In the genomic region with DNA sequence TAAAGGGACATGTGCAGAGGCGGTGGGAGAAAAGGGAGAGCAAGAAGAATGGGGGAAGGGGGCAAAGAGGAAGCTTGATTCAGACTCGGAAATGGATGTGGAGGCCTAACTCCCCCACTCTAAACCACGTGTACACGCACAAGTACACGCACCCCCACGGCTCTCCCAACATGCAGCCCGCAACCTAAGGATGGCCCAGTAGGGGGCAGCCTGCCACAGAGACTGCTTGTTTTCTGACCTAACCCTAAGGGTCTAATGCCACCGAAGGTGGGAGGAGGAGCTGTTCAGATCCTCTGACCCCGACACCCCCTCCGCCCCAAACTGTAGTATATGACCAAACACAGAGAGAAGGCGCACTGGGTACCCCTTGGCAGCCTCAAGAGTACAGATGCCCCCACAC, we compare ENCODE assay signal across 8 mouse cellular contexts. TPM values are rescaled to one million over a fixed set of nuclear protein-coding genes. Genes with fewer than 3 reads are reported as not detected.
DNase-seq lines count a peak whose midpoint lies in the region; ATAC-seq lines count a peak whose summit lies in the region.

No protein-coding gene starts in this region.

- no peaks in the 10 kb centered on the region for H3K9me3 ChIP-seq in intestine, embryonic 15.5 days
- H3K9me3 ChIP-seq in megakaryocyte, embryonic 14.5 days = no peaks in the 10 kb centered on the region

- no peaks in the 10 kb centered on the region; the same call in 1 of the 2 replicates for H3K27me3 ChIP-seq in intestine, embryonic 15.5 days (replicated peaks)
- peaks cover 57% of the 10 kb centered on the region for H3K27me3 ChIP-seq in megakaryocyte, embryonic 14.5 days (replicated peaks)

- peak overlapping the region; percentile 53 for H3K9ac ChIP-seq in intestine, embryonic 15.5 days

- H3K4me1 ChIP-seq in intestine, embryonic 15.5 days (replicated peaks) = peaks cover 15% of the 10 kb centered on the region; the same call in 1 of the 2 replicates
- H3K4me1 ChIP-seq in megakaryocyte, embryonic 14.5 days = peaks cover 47% of the 10 kb centered on the region

- H3K4me2 ChIP-seq in intestine, embryonic 15.5 days (replicated peaks) = peak overlapping the region; percentile 96

- 4% methylated on average over 11 of the region's 11 CpGs for WGBS in intestine, embryonic 15.5 days

- no peak overlapping the region for H3K27ac ChIP-seq in intestine, embryonic 15.5 days

- DNase-seq in CD4-positive, CD25-positive, alpha-beta regulatory T cell, adult 2 months (ENCODE audit: low read depth, low spot score) = peak; percentile 62
- peak; percentile 44 for DNase-seq in c-Kit-positive CD71-positive TER-119-negative erythroid progenitor cells, embryonic 14.5 days (ENCODE audit: low read depth)
- DNase-seq in frontal cortex, adult 2 months (ENCODE audit: extremely low spot score in 1 of 2, low spot score in 1 of 2) = peak; percentile 86 to 93
- peak; percentile 80 to 89 for DNase-seq in left cerebral cortex, postnatal 10 days (ENCODE audit: extremely low spot score in 1 of 2, low spot score in 2 of 2)
- peak; percentile 78 for DNase-seq in right cerebral cortex, postnatal 4 days

- intact Hi-C loops in left cerebral cortex, postnatal 10 days (cut with DNase I) = no loop called here

- H3K4me3 ChIP-seq in intestine, embryonic 15.5 days (replicated peaks) = peak overlapping the region; percentile 43
- H3K4me3 ChIP-seq in megakaryocyte, embryonic 14.5 days (replicated peaks) = peak overlapping the region; percentile 90

- ATAC-seq in CD4-positive, CD25-positive, alpha-beta regulatory T cell, adult 4 months = no peak
- ATAC-seq in intestine, embryonic 15.5 days = peak; percentile 58

- H3K36me3 ChIP-seq in intestine, embryonic 15.5 days = no peaks in the 10 kb centered on the region
- no peaks in the 10 kb centered on the region for H3K36me3 ChIP-seq in megakaryocyte, embryonic 14.5 days (replicated peaks; ENCODE audit: low read length)

RNA-seq across cellular contexts. Expression of gene Chrm1, which starts 1.3 kb away (rescaled TPM):
- polyA plus RNA-seq in CD4-positive, CD25-positive, alpha-beta regulatory T cell, adult 4 months (2017; shearing (Covaris generic)) = not detected
- 78.1 and 81.1 TPM in 2 replicates for polyA plus RNA-seq in frontal cortex, adult 2 months (2012; rRNA removed)
- polyA plus RNA-seq in intestine, embryonic 15.5 days (2015; fragmentation: Nextera tagmentation; extraction: Ambion mirVana) = 0.64 and 1.1 TPM in 2 replicates
- 100 to 1,000 TPM; 119 to 128 TPM for total RNA-seq in left cerebral cortex, postnatal 10 days (2021)
- polyA plus RNA-seq in megakaryocyte, embryonic 14.5 days (2012; ENCODE audit: insufficient read depth, low replicate concordance) = 0.02 TPM in 1 of 2 replicates, not detected in the other

RNA-seq across cellular contexts. Expression of gene Slc22a6, which starts 44.5 kb away (rescaled TPM):
- not detected for polyA plus RNA-seq in CD4-positive, CD25-positive, alpha-beta regulatory T cell, adult 4 months (2017; shearing (Covaris generic))
- polyA plus RNA-seq in frontal cortex, adult 2 months (2012; rRNA removed) = 5.6 and 9.2 TPM in 2 replicates
- 0.05 TPM in 1 of 2 replicates, not detected in the other for polyA plus RNA-seq in intestine, embryonic 15.5 days (2015; fragmentation: Nextera tagmentation; extraction: Ambion mirVana)
- total RNA-seq in left cerebral cortex, postnatal 10 days (2021) = 1 to 10 TPM; 4.9 to 5.9 TPM
- not detected in 2 replicates for polyA plus RNA-seq in megakaryocyte, embryonic 14.5 days (2012; ENCODE audit: insufficient read depth, low replicate concordance)

Comparison
In these comparisons a context has a peak if more than half of its experiments do, and no peak if none do; other contexts are left out.
1. RNA of gene Chrm1, which starts 1.3 kb away (polyA plus RNA-seq): 78.1 to 81.1 TPM in frontal cortex, adult 2 months; 0.64 to 1.1 TPM in intestine, embryonic 15.5 days, not detected in CD4-positive, CD25-positive, alpha-beta regulatory T cell, adult 4 months and 0.02 TPM in megakaryocyte, embryonic 14.5 days; every median in the first group is over 10 times any median in the second.
2. Peak in every context shown above with its lines, with median percentiles within 50 percentile points of each other: DNase-seq.